Mouse (Mus musculus) layer of hippocampus, postnatal 25 days (tissue): ENCODE measurements around the gene Arg1. TPM values are rescaled to one million over a fixed set of nuclear protein-coding genes. Genes with fewer than 3 reads are reported as not detected.
A peak's percentile ranks its signal among the peaks of the same experiment; 100 is the strongest.

ENCODE experiments used
- DNase-seq, 2 experiments: peaks; one replicate each; pipeline ENCODE4 v3.0.0; 2022; ENCODE audit warnings: mixed read lengths in 2 of 2, low spot score in 1 of 2; ENCODE audit errors: extremely low spot score in 1 of 2
- microRNA-seq, 2 experiments: library from miRNA; unstranded; fragments of <30 nt; microRNA quantifications; one replicate each; pipeline ENCODE4 v1.2.0; 2021
- total RNA-seq, 2 experiments: library from RNA; stranded (reverse); gene quantifications; 2 replicates each; pipeline ENCODE4 v1.2.3; 2021

Arg1 gene
- total RNA-seq, 2 experiments from 2014 or later, result 0.17 TPM; not detected in 1

DNA sequence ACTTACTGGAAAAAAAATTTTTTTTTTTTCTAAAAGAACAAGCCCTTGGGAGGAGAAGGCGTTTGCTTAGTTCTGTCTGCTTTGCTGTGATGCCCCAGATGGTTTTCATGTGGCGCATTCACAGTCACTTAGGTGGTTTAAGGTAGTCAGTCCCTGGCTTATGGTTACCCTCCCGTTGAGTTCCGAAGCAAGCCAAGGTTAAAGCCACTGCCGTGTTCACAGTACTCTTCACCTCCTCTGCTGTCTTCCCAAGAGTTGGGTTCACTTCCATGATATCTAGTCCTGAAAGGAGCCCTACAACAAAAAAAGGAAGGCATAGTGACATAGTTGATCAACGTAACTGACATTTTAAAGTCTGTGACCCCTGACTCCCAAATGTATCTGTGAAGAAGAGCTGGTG is 11.8 kb downstream of the Arg1 start:
- no peak for DNase-seq

DNA sequence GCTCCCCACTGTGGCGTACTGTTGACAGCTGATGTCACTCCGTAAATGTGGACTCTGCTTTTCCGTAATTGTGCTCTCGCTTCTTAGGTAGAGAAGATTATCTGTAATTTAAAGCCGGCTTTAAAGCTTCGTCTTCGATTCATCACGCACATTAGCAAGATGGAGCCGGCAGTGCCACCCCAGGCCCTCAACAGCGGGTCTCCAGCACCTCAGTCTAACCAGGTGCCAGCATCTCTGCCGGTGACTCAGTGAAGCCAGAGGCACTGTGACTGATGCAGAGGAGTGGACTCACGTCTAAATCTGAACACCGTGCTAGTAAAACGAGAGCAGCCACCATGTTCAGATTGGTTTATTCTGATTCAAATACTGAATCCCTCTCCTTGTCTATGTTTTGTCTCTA is 14.7 kb downstream of the Arg1 start:
- DNase-seq, result no peak

DNA sequence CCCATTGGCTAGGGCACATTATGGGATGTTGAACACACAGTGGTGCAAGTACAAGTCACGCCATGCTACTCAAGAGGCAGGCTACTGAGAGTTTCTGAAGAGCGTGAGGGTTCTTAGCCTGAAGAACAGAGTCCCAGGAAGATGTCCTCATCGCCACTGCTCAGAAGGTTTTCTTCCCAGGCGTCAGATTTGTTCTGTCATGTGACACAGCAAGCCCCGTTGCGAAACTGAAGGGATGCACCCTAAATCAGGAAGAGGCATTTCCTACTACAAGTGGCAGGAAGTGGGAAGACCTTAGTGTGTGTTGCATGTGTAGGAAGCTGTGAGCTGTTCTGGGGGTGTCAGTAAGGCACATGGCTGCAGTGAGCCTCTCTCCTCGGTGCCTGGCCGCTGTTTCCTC is 16.1 kb downstream of the Arg1 start:
- DNase-seq, result no peak

DNA sequence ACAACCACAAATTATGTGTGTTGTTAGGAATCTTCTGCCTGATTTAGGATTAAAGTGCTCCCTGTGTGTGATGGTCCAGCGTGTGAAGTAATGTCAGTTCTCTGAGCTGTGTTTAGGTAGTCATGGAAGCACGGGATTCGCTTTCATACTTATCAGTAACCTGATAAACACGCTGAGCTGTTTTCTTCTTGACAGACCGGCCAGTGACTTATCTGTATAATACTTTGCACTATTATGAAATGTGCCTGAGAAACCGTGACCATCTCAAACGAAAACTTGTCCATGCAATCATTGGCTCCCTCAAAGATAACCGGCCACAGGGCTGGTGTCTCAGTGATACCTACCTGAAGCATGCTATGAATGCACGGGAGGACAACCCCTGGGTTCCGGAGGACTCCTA is 21.7 kb downstream of the Arg1 start:
- DNase-seq, result no peak

DNA sequence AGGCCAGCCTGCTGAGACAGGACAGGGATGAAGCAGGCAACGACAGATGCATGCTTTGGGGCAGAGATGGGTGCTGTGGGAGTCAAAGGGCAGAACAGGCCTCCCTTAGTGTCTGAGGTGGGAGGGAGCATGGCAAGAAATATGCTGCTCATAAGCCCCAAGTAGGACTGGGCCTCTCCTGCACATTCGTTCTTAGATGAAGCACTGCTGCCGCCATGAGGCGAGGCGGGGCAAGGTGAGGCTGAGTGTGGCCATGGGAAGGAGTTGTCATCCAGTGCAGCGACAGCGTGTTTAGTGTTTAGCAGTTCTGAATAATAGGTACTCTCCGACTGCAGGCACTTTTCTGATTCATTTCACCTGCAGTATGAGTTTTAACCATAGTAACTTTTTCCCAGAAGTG is 31.4 kb downstream of the Arg1 start:
- peak; percentile 29 to 59 for DNase-seq

DNA sequence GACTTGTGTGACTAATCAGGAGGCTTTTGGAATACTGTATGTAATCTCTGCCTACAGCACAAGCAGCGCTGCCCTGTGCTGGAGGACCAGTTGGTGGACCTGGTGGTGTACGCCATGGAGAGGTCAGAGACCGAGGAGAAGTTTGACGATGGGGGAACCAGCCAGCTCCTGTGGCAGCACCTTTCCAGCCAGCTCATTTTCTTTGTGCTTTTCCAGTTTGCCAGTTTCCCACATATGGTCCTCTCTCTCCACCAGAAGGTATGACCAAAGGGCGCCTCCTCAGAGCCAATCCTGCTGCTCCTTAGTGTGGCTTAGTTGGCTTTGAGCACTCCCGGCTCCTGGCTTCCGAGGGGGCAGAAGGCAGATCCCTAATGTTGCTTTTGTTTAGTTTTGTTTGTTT is 38.9 kb downstream of the Arg1 start:
- no peak for DNase-seq

DNA sequence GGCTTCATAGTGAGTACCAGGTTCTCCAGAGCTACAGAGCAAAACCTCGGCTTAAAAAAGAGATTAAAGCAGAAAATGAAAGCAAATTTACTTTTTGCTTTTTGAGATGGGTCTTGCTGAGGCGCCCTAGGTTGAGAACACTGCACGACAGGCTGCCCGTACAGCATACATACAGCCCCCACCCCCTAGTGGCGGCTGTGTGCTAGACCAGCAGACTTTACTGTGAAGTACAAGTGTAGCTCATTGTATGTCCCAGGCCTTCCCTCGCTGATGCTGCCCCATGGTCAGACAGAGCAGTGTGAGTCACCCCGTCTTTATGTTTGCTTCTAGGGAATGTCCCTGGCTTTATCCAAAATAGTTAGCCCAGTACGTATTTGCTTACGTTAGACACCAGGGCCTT is 41.3 kb downstream of the Arg1 start:
- no peak for DNase-seq

DNA sequence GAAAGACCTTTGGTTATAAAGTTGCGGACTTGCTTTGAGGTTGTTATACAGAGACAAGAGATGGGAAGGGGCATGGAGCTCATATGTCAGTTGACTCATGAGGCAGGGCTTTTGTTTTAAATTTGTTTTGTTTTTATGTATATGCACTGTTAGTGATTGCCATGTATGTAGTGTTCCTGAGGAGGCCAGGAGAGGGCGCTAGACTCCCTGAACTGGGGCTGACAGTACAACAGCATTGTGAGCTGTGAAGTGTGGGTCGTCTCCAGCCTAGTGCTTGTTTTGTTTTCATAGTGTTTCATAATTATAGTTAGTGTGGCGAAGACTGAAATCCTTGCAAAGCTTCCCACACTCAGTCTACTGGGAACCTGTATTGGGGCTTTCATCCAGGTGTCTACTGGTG is 53.7 kb downstream of the Arg1 start:
- no peak for DNase-seq

DNA sequence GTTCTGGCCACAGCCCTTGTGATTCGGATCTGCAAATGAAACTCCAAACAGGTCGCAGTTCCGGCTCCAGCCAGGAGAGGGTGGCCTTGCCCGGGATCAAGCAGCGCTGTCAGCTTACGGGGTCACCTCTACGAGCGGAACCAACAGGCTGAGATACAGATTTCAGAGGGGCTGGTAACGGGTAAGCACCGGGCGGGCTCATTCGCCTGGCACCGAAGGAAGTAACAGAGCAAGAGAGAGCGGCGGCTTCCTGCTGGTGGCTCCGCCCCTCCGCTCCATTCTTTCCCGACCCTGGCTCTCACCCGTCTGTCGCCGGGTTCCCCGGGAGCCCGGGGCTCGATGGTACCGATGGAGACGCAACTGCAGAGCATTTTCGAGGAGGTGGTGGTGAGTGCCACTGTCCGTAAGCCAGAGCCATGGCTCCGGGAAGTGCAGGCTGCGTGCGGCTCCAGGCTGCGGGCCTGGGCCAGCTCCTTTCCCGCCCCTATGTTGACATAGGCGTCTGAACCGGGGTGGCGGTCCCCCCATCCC is 57.5 kb downstream of the Arg1 start, which contains the start of gene Med23:
Gene Med23, plus strand, starts transcription at position 227 of the 531 bp plus-strand sequence.
- DNase-seq, result peak; percentile 97 to 99

Small RNA genes within 50 kb of the gene (microRNA-seq; reads per million reads assigned to microRNA genes)
- gene Mir6905, result 0 to 0.55 reads per million in 2 experiments

Other genes with a start within 250 kb of the Arg1 start
- 1 to 10 TPM; 3.3 TPM for gene Enpp1, start 215.3 kb downstream of the Arg1 start, total RNA-seq
- gene Enpp3, start 84.7 kb downstream of the Arg1 start, total RNA-seq, result under 1 TPM; 0.17 to 0.23 TPM
- gene Med23, start 57.5 kb downstream of the Arg1 start, total RNA-seq, result 10 to 100 TPM; 31.9 to 42.9 TPM